Mouse (Mus musculus): ENCODE measurements around the gene Gpm6a.

Gene Gpm6a

DNA sequence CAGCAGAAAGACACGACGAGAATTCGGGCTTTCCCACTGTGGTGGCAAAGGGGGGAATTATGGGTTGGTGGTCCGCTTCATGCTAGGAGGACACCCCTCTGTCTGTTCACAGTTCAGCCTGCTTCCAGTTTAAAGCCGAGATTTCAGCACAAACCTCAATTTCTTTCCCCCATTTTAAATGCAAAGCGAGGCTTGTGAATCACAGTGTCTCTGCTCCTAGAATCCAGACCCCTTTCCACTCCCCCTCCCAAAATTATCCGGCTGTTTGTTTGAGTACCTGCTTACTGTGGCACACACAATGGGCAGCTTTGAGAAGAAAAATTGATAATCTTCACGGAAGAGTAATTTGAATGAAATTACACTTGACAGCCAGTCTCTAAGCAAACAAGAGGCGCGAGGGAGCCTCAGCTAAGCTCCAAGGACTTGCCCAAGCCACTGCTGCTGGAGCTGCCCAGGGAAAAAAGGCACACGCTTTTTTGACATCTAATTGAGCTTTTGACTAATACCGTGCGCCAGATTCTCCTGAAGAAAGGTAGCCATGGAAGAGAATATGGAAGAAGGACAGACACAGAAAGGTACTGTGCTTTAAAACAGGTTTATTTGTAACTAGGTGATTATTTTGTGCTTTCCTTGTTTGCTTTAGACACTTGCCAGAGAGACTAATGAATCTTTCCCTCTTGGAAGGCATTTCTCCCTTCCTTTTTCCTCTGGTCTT is at the start of gene Gpm6a:
Gene Gpm6a (plus strand): TSS at position 103 of the 715 bp plus-strand sequence.
- DNase-seq (ENCODE audit: low spot score in 2 of 2), result no peak

DNA sequence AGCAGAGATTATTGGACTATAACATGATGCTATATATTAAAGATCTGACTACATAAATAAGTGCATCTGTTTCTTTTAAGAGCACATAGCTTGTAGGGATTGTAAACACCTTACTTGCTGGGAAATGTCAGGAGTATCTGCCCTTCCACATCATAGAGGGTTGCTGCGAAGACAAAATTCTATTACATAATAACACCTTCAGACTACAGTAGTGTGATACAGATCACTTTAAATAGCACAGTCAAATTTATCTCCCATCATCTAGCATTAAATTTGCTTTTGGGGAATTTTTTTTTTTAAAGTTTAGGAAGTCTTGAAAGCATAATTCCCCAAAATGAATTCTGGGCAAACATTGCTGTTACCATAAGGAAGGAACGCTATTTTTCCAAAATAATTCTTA is 41.8 kb upstream of the Gpm6a start:
- DNase-seq (ENCODE audit: low spot score in 2 of 2), result no peak

DNA sequence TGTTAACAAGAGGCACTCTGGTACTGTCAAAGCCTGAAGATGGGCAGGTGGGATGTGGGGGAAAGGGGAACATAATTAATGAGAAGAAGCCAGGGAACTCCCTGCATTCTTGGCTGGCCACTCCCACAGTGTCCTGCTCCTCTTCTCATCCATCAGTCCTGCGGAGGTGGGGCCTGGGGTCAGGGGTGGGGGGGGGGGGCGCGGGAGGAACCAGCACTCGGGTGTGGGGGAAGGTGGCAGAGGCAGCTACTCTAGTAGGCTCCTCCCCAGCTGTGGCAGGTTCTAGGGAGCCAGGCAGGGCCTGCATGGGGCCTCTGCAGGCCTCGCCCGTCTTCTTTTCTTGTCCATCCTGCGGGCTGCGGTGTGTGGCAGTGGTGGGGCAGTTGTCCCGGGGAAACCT is 36.9 kb upstream of the Gpm6a start:
- DNase-seq (ENCODE audit: low spot score in 2 of 2), result no peak

DNA sequence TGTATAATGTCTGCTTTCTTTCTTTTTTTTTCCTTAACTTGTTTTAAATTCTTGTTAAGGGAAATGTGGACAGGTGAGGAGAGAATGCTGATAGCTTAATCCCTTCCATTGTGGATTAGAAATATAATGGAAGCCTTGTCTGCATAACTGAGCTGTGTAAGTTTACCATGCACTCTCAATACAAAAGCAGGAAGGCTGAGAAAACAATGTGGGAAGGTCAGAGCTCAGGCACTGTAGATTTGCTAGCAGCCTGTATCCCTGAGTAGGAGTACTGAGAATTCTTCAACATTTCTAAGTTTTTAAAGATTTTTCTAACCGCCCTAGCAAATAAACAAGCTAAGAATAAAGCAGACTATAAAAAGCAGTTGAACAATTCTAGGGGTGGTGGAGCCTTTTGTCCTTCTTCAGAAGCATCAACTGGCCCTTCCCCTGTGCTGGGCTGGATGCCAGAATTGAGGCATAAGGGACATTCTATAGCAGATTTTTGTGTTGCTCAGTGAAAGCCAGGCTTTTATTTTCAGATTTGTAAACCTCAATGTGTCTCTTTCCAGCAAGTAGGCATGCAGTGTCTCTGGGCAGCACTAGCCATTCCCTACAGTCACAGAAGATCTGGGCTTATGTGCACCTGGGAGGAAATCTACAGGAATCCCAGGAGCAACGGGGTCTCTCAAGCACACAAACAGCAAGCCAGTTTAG is 32.3 kb upstream of the Gpm6a start:
- DNase-seq (ENCODE audit: low spot score in 2 of 2), result no peak

DNA sequence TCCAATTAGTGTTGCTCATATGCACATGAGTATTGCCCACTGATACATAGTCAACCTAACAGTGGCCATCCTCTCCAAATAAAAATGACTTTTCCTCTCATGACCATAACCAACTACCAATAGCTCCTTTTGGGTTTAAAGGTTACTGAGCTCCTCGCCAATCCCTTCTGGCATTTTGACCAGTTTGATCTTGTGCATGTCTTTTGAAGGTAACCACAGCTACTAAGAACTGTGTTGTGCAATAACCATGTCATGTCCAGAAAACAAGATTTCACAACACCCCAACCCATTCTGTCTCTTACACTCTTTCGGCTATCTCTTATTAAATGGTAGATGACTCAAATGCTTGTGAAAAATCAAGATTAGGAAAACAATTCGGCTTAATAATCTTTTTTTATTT is 29.7 kb upstream of the Gpm6a start:
- DNase-seq (ENCODE audit: low spot score in 2 of 2), result no peak

DNA sequence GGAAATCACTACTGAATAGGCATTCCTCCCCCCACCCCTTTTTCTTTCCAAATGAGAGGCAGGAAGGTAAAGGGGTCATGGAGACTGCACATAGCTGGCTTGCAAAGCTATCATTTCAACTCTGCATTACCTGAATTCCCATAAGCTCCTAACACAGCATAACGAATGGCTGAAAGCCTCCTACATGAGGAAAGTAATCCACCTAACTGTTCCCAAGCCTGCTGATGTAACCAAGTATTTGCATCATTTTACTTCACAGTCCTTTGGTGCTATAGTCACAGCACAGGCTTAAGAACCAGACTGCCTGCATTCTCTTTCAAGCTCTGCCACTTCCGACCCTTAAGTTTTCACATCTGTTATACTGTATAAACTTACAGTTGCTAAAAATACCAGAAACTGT is 22.3 kb upstream of the Gpm6a start:
- DNase-seq (ENCODE audit: low spot score in 2 of 2), result no peak

DNA sequence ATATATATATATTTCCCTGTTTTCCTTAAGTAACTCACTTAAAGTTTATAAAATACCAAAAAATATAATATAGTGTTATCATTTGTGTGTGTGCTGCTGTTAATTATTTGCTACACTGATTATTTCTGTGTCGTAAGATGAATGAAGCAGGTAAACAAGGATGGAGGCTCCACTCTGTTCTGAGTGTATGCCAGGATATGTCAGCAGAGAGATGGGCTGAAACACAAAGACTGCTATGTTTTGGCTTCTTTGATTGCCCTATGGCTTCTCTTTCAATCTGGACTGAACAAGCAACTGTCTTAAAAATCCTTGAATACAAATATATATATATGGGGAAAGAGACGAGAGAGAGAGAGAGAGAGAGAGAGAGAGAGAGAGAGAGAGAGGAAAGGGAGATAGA is 1.3 kb upstream of the Gpm6a start:
- no peak for DNase-seq (ENCODE audit: low spot score in 2 of 2)

DNA sequence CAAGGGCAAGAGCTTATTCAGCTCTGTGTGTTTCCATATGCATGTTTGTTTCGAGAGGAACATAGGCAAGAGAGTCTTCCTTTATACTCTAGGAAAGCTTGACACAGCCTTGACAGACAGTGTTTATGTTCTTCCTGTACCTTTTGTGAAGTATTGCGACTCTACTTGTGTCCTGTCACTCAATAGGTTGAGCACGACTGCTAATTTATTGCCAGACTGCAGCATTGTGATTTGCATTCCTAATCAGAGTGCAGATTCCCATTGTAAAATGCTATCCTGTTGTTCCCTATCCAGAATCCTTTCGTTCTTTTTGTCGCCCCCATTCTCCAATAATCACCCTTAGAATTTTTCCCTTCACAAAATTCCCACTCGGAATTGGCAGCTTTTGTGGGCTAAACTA is 613 bp upstream of the Gpm6a start:
- no peak for DNase-seq (ENCODE audit: low spot score in 2 of 2)

DNA sequence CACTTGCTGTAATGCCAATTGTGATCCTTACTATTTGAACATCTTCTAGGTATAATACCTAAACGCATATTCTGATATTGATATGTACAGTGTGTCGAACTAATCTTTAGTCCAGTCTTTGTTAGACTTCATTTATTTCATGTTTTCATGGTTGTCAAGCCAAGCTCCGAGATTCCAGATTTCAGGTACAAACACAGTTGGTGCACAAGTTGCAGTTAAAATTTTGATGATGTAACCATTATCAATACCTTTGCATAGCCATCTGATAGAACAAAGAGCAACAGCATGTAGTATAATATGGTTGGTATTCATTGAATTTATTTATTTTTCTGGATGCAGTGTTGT is 785 bp downstream of the Gpm6a start:
- no peak for DNase-seq (ENCODE audit: low spot score in 2 of 2)

DNA sequence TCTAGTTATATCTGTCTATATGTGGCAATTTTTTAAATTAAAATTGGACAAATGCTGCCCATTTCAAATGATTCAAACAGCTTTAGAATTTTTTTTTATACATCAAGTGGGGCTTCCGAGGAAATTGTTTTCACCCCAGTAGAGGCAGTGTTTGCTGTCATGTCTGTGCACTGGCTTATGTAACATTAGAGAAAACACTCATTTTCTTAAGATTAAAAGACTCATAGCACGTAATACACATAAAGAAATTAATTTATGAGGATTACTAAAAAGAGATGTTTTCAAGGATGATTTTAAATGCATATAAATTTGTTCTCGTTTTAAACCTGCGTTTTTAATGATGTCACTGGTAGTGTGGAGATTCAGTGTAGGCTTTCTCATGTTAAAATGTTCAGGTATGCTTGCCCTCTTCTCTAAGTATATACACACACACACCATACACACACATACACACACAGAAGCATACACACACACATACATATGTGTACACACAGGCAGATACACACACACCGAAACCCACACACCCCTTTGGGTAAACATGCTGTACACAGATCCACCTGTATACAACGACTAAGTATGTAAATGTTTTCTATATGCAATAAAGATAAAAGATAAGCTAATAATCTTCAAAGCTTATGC is 1.4 kb downstream of the Gpm6a start:
- DNase-seq (ENCODE audit: low spot score in 2 of 2), result no peak

DNA sequence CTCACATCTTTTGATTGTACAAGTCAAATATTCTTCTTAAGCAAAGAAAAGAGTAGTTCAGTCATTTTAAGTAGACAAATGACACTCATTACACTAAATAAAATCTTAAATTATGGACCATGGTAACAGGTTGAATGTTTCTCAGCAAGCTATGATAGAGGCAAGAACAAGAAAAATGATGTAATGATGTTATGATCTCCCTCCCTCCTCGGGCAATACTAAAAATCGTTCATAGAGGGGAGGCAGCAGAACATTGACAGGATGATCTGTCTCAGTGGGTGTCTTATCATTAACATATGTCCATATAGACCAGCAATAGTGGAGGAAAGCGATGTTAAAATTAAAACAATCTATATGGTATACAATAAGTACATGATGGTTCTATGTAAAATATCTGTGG is 2.1 kb downstream of the Gpm6a start:
- no peak for DNase-seq (ENCODE audit: low spot score in 2 of 2)

DNA sequence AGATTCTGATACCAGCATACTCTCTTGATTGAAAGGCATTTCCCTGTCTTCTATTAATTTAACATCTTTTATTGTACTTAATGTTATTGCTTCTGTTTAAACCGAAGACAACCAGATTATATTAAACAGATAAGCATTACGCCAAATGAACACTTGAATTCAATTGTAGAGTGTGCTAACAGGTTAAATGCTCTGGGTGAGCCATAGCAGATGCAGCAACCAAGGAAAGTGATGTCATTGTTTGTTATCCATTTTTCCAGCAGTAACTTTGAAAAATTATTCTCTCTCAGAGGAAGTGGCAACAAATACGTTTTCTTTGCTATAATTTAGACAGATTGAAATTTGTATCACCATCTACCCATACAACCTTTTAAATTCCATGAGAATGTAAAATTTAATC is 2.9 kb downstream of the Gpm6a start:
- no peak for DNase-seq (ENCODE audit: low spot score in 2 of 2)

DNA sequence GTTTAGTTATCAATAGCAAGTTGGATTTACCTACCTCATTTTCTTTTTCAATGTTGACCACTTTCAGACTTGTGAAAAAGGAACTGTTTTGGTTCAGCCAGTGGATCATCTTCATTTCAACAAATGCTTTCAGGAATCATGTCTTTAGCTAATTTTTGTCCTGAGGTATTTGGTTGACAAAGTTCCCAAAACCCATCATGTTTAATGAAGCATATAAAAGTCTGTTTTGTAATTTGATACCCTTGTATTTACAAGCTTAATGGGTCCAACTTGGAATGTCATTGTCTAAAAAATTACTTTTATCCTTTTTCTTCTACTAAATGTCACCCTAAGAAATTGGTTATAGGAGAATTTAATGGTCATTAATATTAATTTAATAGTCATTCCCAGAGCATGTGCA is 6.9 kb downstream of the Gpm6a start:
- DNase-seq (ENCODE audit: low spot score in 2 of 2), result no peak

DNA sequence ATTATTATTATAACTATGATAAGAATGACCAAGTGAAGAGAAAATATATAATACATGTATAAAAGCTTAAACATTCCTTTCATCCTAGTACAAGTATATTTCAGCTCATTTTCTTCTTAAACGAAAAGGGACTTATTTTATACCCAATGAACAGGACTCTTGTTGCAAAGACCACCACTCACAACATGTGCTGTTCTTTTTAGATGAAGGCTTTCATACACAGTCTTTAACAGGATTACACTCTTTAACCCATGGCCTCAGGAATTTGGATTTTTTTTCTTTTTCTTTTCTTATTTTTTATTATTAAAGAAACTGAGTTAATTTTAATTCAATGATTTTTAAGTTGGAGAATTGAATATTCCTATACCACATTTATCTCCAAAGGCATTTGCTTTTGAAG is 20.4 kb downstream of the Gpm6a start:
- no peak for DNase-seq (ENCODE audit: low spot score in 2 of 2)

DNA sequence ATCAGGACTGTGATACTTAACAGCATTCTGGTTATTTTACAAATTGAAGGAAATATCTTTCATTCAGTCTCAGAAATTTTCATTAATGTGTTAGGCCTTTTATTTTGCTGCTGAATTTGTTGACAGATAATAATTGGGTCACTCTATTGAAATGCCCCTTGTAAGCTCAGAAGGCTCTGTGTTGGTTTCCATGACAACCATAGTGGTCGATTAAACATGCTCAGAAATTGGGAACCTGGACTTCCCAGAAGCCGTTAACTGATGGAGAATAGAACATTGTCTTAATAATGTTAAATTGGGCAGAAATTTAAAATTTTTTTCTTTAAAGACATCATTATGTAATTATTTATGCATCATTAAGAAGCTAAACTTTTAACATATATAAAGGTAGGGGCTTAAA is 20.9 kb downstream of the Gpm6a start:
- DNase-seq (ENCODE audit: low spot score in 2 of 2), result no peak

DNA sequence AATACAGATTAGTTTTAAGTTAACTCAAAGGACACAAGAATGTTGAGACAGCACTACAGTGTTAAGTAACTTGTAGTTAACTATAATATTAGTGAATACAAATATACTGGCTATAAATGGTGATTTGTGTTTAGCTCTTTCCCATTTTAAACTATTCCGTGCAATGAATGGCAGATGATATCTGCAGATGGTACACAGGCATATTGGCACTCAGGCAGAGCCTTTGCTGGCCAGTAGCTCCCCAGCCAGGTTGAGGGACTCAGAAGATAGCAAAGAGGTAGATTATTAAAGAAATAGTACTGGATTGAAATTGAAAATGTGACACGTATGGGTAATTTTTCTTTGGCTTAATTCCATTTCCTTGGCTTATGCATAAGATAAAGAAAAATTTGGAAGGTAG is 21.3 kb downstream of the Gpm6a start:
- DNase-seq (ENCODE audit: low spot score in 2 of 2), result no peak

DNA sequence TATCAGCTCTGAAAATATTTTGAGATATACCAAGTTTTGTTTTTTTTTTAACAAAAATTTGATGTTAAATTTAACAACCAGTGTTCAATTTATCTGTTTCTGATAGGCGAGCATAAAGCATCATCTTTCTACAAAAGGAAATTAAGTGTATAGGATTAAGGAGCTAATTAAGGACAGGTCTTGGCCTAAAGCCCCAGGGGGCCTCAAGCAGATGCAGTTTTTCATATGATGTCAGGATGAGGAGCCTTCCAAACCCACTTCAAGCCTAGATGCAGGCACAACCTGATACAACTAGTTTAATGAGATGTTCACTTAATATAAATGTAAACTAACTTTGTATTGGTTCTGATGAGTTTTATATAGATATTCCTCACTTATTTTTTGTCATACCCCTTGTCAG is 22.0 kb downstream of the Gpm6a start:
- DNase-seq (ENCODE audit: low spot score in 2 of 2), result no peak

DNA sequence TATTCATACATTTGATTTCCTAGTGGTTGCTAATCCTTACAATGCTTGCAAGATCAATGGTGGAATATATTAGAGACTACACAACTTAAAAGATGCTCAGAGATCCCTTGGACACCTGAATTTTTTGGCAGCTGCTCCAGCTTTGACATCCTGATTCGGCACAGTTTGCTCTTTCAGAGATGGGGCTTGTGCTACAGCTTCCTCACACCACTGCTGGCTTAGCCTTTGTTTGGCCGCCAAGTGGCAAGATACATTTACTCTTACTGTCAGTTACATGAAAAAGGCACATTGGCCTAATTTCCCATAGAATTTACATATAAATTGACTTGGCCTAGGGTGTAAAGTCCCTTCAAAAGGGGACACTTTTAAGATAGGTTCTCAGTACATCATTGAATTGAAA is 32.1 kb downstream of the Gpm6a start:
- DNase-seq (ENCODE audit: low spot score in 2 of 2), result no peak

DNA sequence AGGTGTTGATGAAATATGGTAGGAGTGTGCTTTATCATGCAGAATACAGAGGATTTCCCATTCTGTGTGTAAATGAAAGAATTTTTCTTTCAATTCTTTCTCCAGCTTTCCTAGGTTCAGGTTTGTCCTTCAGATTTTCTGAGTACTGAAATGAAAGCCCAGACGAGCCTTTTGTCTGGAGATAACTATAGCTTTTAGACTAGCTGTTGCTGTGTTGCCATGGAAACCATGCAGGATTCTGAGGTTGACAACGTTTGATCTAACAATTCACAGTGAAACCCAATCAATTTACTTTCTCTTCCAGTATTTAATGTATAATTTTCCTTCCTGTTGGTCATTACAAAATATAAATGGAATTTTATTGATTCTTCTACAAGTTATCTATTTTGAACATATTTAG is 34.5 kb downstream of the Gpm6a start:
- DNase-seq (ENCODE audit: low spot score in 2 of 2), result no peak

DNA sequence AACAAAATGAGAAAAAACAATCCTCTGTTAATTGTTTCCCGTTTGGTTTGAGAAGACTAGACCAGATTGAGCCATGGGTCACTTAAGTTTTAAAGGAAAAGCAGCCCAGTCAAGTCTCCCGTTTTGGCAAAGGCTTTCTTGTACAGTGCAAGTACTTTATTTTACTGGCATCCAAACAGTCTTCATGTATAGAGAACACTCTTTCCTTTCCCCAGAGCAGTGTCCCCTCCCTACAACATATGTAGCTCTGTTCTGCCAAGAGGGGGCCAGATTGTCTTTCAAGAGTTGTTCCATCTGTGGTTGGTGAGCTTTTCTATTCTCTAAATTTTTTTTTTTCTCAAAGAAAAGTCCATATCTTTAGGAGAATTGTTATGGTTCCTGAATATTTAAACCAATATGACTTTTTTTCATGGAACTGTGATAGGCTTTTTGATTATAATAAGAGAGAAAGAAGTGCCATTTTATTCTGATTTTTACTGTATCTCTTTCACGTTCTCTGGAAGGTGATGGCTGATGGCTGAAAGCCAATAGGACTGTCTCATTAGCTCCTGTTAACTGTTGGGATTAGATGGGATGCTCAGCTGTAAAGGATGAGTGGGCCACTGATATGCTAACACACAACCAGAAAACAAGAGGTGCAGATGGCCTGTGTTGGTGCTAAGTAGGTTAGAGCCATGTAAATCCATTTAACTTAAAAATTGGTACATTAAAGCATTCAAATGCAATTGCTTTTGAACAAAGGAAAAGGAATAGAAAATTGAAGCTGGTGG is 37.4 kb downstream of the Gpm6a start:
- DNase-seq (ENCODE audit: low spot score in 2 of 2), result no peak

DNA sequence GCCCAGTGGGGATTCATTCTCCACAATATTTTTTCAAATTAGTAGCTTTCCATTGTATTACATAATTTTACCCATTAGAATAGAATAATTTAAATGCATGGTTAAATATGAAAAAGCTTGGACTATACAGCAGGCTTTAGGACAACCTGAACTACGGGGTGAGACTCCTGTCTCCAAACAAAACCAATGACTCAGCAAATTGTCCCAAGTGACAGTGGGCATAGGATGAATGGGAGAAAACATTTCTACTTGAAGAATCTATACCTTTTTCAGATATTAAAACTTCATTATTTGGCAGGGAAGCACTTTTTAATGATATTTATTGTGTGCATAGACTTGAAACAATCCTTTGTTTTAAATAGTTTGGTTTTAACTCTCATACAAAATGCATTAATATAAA is 41.0 kb downstream of the Gpm6a start:
- DNase-seq (ENCODE audit: low spot score in 2 of 2), result no peak

DNA sequence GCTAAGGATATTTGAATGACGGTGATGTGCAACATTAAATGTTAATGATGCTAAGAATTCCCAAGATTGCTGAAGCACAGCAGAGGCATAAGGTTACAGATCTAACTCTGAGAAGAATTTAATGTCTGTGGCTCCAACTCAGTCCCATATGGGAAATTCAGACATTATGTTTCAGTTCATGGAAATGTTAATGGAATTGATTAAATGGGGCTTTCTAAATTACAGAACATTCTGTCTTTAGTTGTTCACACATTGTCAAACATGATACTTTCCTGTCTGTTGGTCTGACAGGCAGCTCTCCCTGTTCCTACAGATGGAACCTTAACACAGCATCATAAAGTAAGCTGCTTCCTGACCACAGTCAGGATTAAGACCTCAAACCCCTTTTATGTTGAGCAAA is 47.8 kb downstream of the Gpm6a start:
- no peak for DNase-seq (ENCODE audit: low spot score in 2 of 2)

DNA sequence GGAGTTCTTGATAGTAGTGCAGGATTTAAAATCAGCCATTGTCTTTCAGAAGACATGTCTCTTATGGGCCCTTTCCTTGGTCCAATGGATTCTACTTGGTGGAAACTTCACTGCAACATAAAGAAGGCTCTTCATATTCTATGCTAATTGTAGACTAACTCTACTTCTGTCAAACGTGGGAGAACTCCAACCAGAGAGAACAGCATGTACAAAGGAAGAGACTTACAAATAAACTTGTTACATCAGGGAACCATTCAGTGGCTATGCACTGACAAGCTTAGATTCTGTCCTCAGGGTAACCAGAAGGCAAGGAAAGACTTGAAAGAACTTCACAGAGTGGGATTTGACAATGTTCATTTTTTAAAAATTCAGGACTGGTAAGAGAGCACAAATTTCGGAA is 48.3 kb downstream of the Gpm6a start:
- no peak for DNase-seq (ENCODE audit: low spot score in 2 of 2)

Data from spleen, postnatal 4 days (tissue).